Mouse (Mus musculus) forebrain, embryonic 11.5 days (tissue): ENCODE results near the gene Morc3. TPM values are rescaled to one million over a fixed set of nuclear protein-coding genes. Genes with fewer than 3 reads are reported as not detected.
"Not testable (repeated sequence)": the region's sequence is repeated elsewhere in the genome, so short reads cannot be mapped to it uniquely, and the experiment has no call there.

Source experiments
- ATAC-seq: fragments of 200-750 bp; cut with Nextera tagmentation; replicated peaks from 2 replicates; pipeline ENCODE4 v1.8.0; 2017; ENCODE audit warnings: moderate TSS enrichment; ENCODE audit not compliant: low FRiP score
- DNase-seq: peaks from one replicate; pipeline ENCODE4 v3.0.0-alpha.2; 2017; ENCODE audit warnings: low spot score
- H3K27ac ChIP-seq: fragments of 300-500 bp; sonication (generic); 2 replicates; pipeline ENCODE4 v1.5.1; 2014; ENCODE audit warnings: low read depth, low read length
- H3K27me3 ChIP-seq: fragments of 300-500 bp; sonication (generic); 2 replicates; pipeline ENCODE4 v1.6.1; 2014; ENCODE audit warnings: mild to moderate bottlenecking, low read length, mixed read lengths; ENCODE audit not compliant: control insufficient read depth, insufficient read depth
- H3K36me3 ChIP-seq: fragments of 300-500 bp; sonication (generic); 2 replicates; pipeline ENCODE4 v1.6.1; 2014; ENCODE audit warnings: mild to moderate bottlenecking, low read length, moderate library complexity, mixed read lengths; ENCODE audit not compliant: control insufficient read depth, insufficient read depth
- H3K4me1 ChIP-seq: fragments of 300-500 bp; sonication (generic); replicated peaks from 2 replicates; pipeline ENCODE4 v1.6.1; 2014; ENCODE audit warnings: low read length, mixed read lengths; ENCODE audit not compliant: control insufficient read depth, insufficient read depth
- H3K4me2 ChIP-seq: fragments of 300-500 bp; sonication (generic); 2 replicates; pipeline ENCODE4 v1.6.1; 2014; ENCODE audit warnings: low read depth, mild to moderate bottlenecking, low read length, moderate library complexity, mixed read lengths; ENCODE audit not compliant: severe bottlenecking
- H3K4me3 ChIP-seq: fragments of 300-500 bp; sonication (generic); 2 replicates; pipeline ENCODE4 v1.5.1; 2014; ENCODE audit warnings: low read depth, low read length
- H3K9ac ChIP-seq: fragments of 300-500 bp; sonication (generic); 2 replicates; pipeline ENCODE4 v1.6.1; 2014; ENCODE audit warnings: low read length
- H3K9me3 ChIP-seq: fragments of 300-500 bp; sonication (generic); 2 replicates; pipeline ENCODE4 v1.6.1; 2016; ENCODE audit warnings: low read length, mixed read lengths; ENCODE audit not compliant: control insufficient read depth
- WGBS: fragments of 180-500 bp; shearing (Covaris S2); extraction: QIAGEN DNeasy Blood & Tissue Kit; methylation state at CpG from one replicate; pipeline ENCODE4 v1.1.7; 2014; 5-methylcytosine and 5-hydroxymethylcytosine counted together
- polyA plus RNA-seq: library from polyadenylated mRNA; unstranded; fragments of >200 nt; fragmentation: Nextera tagmentation; extraction: Ambion mirVana; gene quantifications from 2 replicates; pipeline ENCODE4 v1.2.1, GENCODE M21; 2014

The Morc3 gene
- polyA plus RNA-seq, 1 experiment from 2014 or later: 36.0 TPM

DNA sequence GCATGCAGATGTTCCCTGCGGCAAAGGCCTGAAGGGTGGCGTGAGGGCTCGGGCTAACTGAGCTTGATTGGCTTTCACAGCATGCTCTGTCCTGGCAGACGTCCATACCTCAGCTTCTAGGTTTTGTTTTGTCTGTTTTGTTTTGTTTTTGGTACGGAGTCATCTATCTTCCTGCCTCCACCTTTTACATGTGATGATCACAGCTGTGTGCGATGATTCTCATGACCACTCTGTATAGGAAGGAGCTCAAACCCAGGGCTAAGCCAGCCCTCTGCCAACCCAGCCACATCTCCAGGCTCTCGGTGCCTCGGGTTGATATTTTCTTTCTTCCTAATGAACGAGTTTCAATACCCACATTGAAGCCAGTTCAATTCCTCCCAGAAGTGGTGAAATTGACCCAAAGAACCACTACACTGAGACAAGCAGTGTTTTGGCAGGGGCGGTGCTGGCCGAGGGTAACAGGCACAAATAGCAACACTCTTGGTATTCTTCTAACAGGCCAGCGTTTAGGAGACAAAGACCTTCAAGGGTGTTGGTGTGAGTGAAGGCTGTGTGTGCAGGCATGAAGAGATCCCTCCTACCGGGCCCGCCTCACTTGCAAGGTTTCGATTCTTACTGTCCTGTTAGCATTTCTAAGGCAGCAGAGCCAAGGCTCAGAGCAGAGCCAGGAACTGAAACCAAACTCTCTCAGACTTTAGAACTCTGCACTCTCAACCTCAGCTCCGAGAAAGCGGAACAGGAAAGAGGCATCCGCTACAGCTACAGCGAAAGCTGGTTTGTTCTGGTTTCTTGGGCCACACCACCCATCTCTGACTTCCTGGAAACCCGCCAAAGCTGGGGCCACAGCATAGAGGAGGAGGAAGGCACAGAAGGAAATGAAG, 15.8 kb upstream of the Morc3 start:
- no peaks in the 10 kb centered on the region for H3K27me3 ChIP-seq
- no peak overlapping the region for H3K4me2 ChIP-seq
- H3K36me3 ChIP-seq: no peaks in the 10 kb centered on the region
- peaks cover 3% of the 10 kb centered on the region; the same call in 1 of the 2 replicates for H3K9me3 ChIP-seq
- ATAC-seq: no peak
- no peak overlapping the region for H3K27ac ChIP-seq
- H3K4me1 ChIP-seq: no peaks in the 10 kb centered on the region
- no peak overlapping the region for H3K9ac ChIP-seq
- DNase-seq: no peak
- H3K4me3 ChIP-seq: no peak overlapping the region
- WGBS: 71% methylated on average over 20 of the region's 20 CpGs

GRCm38 (mm10) chr16:93816861-93817260, 15.1 kb upstream of the Morc3 start:
- DNase-seq: no peak
- H3K27ac ChIP-seq: no peak overlapping the region
- no peaks in the 10 kb centered on the region for H3K4me1 ChIP-seq
- H3K36me3 ChIP-seq: no peaks in the 10 kb centered on the region
- 85% methylated on average over 7 of the region's 7 CpGs for WGBS
- no peaks in the 10 kb centered on the region for H3K27me3 ChIP-seq
- no peak for ATAC-seq
- no peak overlapping the region for H3K9ac ChIP-seq
- H3K4me3 ChIP-seq: no peak overlapping the region
- H3K4me2 ChIP-seq: no peak overlapping the region
- no peaks in the 10 kb centered on the region; the same call in 1 of the 2 replicates for H3K9me3 ChIP-seq

GRCm38 (mm10) chr16:93817371-93817770, 14.6 kb upstream of the Morc3 start:
- Histone ChIP-seq H3K9me3 (no peaks in the 10 kb centered on the region), H3K27ac (no peak overlapping the region), H3K36me3 (no peaks in the 10 kb centered on the region), H3K27me3 (no peaks in the 10 kb centered on the region), H3K4me3 (no peak overlapping the region), H3K9ac (no peak overlapping the region), H3K4me2 (no peak overlapping the region), H3K4me1 (no peaks in the 10 kb centered on the region)
- WGBS: 90% methylated on average over 5 of the region's 5 CpGs
- no peak for ATAC-seq
- DNase-seq: no peak

- Histone ChIP-seq H3K4me1 (no peaks in the 10 kb centered on the region), H3K36me3 (no peaks in the 10 kb centered on the region), H3K4me3 (no peak overlapping the region), H3K27me3 (no peaks in the 10 kb centered on the region), H3K4me2 (no peak overlapping the region), H3K27ac (no peak overlapping the region), H3K9ac (no peak overlapping the region), H3K9me3 (no peaks in the 10 kb centered on the region)
- 63% methylated on average over 12 of the region's 12 CpGs for WGBS
- DNase-seq (no peak), ATAC-seq (no peak)
Measured at GRCm38 (mm10) chr16:93818691-93819324, 13.1 kb upstream of the Morc3 start.

GRCm38 (mm10) chr16:93819325-93819696, 12.6 kb upstream of the Morc3 start:
- no peaks in the 10 kb centered on the region for H3K4me1 ChIP-seq
- no peak overlapping the region for H3K4me2 ChIP-seq
- no peaks in the 10 kb centered on the region for H3K36me3 ChIP-seq
- H3K4me3 ChIP-seq: no peak overlapping the region
- 80% methylated on average over 4 of the region's 4 CpGs for WGBS
- DNase-seq (no peak), ATAC-seq (no peak)
- no peak overlapping the region for H3K9ac ChIP-seq
- no peaks in the 10 kb centered on the region for H3K9me3 ChIP-seq
- H3K27me3 ChIP-seq: no peaks in the 10 kb centered on the region
- H3K27ac ChIP-seq: no peak overlapping the region

GRCm38 (mm10) chr16:93820040-93820439, 11.9 kb upstream of the Morc3 start:
- H3K9me3 ChIP-seq: no peaks in the 10 kb centered on the region
- no peak overlapping the region for H3K9ac ChIP-seq
- ATAC-seq (no peak), DNase-seq (no peak)
- no peak overlapping the region for H3K4me3 ChIP-seq
- 73% methylated on average over 1 of the region's 1 CpGs for WGBS
- no peak overlapping the region for H3K27ac ChIP-seq
- no peaks in the 10 kb centered on the region for H3K36me3 ChIP-seq
- H3K4me1 ChIP-seq: no peaks in the 10 kb centered on the region
- no peaks in the 10 kb centered on the region for H3K27me3 ChIP-seq
- no peak overlapping the region for H3K4me2 ChIP-seq

GRCm38 (mm10) chr16:93821706-93822105, 10.2 kb upstream of the Morc3 start:
- H3K4me3 ChIP-seq: no peak overlapping the region
- DNase-seq (no peak), ATAC-seq (no peak)
- H3K4me2 ChIP-seq: no peak overlapping the region
- no peaks in the 10 kb centered on the region for H3K27me3 ChIP-seq
- H3K9ac ChIP-seq: no peak overlapping the region
- no peaks in the 10 kb centered on the region for H3K9me3 ChIP-seq
- H3K36me3 ChIP-seq: no peaks in the 10 kb centered on the region
- H3K4me1 ChIP-seq: no peaks in the 10 kb centered on the region
- no peak overlapping the region for H3K27ac ChIP-seq
- 92% methylated on average over 3 of the region's 3 CpGs for WGBS

- not testable (repeated sequence) for H3K4me3 ChIP-seq, H3K27ac ChIP-seq, H3K4me2 ChIP-seq, ATAC-seq, H3K36me3 ChIP-seq, H3K27me3 ChIP-seq, H3K4me1 ChIP-seq, H3K9me3 ChIP-seq, DNase-seq, H3K9ac ChIP-seq
- 93% methylated on average over 4 of the region's 8 CpGs for WGBS
Measured at GRCm38 (mm10) chr16:93822433-93823225, 9.3 kb upstream of the Morc3 start.
